Mouse (Mus musculus): ENCODE data around the gene Mrps10. TPM values are rescaled to one million over a fixed set of nuclear protein-coding genes. Genes with fewer than 3 reads are reported as not detected.

Gene Mrps10
- polyA plus RNA-seq (2014; fragmentation: Illumina TruSeq; extraction: RNeasy Lipid Tissue Mini Kit (QIAGEN cat#74804)): 45.5 TPM

GRCm38 (mm10) chr17:47368401-47369086, at the start of gene Mrps10:
Mrps10 (plus strand) TSS chr17:47368887.

GRCm38 (mm10) chr17:47385145-47385544, 16.5 kb downstream of the Mrps10 start, which contains the start of gene Guca1b:
Guca1b (plus strand) TSS chr17:47385393.

GRCm38 (mm10) chr17:47400451-47400850, 31.8 kb downstream of the Mrps10 start, which contains the start of gene Guca1a:
Guca1a (minus strand) TSS chr17:47400584.

Other genes starting within 250 kb of the Mrps10 start
- gene Guca1b, start 16.5 kb downstream of the Mrps10 start, polyA plus RNA-seq (2014; fragmentation: Illumina TruSeq; extraction: RNeasy Lipid Tissue Mini Kit (QIAGEN cat#74804)): not detected
- not detected for gene Guca1a, start 31.7 kb downstream of the Mrps10 start, polyA plus RNA-seq (2014; fragmentation: Illumina TruSeq; extraction: RNeasy Lipid Tissue Mini Kit (QIAGEN cat#74804))
- not detected for gene AI661453, start 67.7 kb downstream of the Mrps10 start, polyA plus RNA-seq (2014; fragmentation: Illumina TruSeq; extraction: RNeasy Lipid Tissue Mini Kit (QIAGEN cat#74804))
- gene 1700001C19Rik, start 68.5 kb downstream of the Mrps10 start, polyA plus RNA-seq (2014; fragmentation: Illumina TruSeq; extraction: RNeasy Lipid Tissue Mini Kit (QIAGEN cat#74804)): 0.94 TPM
- 5.6 TPM for gene Taf8, start 133.4 kb downstream of the Mrps10 start, polyA plus RNA-seq (2014; fragmentation: Illumina TruSeq; extraction: RNeasy Lipid Tissue Mini Kit (QIAGEN cat#74804))
- 3.6 TPM for gene Ccnd3, start 136.2 kb downstream of the Mrps10 start, polyA plus RNA-seq (2014; fragmentation: Illumina TruSeq; extraction: RNeasy Lipid Tissue Mini Kit (QIAGEN cat#74804))
- gene Bysl, start 242.6 kb downstream of the Mrps10 start, polyA plus RNA-seq (2014; fragmentation: Illumina TruSeq; extraction: RNeasy Lipid Tissue Mini Kit (QIAGEN cat#74804)): 1.9 TPM
- 11.3 TPM for gene Med20, start 242.7 kb downstream of the Mrps10 start, polyA plus RNA-seq (2014; fragmentation: Illumina TruSeq; extraction: RNeasy Lipid Tissue Mini Kit (QIAGEN cat#74804))
- 0.66 TPM for gene Gm20517, start 242.7 kb downstream of the Mrps10 start, polyA plus RNA-seq (2014; fragmentation: Illumina TruSeq; extraction: RNeasy Lipid Tissue Mini Kit (QIAGEN cat#74804))

Data from ovary, adult 10 weeks (tissue).